Mouse (Mus musculus): ENCODE data around the gene Pus10. TPM values are rescaled to one million over a fixed set of nuclear protein-coding genes. Genes with fewer than 3 reads are reported as not detected.
"Not testable (repeated sequence)": the region's sequence is repeated elsewhere in the genome, so short reads cannot be mapped to it uniquely, and the experiment has no call there.

Gene Pus10
- polyA plus RNA-seq, 1 experiment: 4.3 TPM

GRCm38 (mm10) chr11:23753136-23753710 is 87.7 kb downstream of the Pus10 start:
- H3K79me2 ChIP-seq (ENCODE audit: control insufficient read depth, insufficient read depth): no peaks in the 10 kb centered on the region
- TF ChIP-seq USF1 (IDR thresholded peaks at IDR 0.05; ENCODE audit: low read depth) (no peak), TCF12 (IDR thresholded peaks at IDR 0.05; ENCODE audit: insufficient read depth, poor library complexity, severe bottlenecking) (no peak)
- H3K27me3 ChIP-seq (ENCODE audit: control insufficient read depth, insufficient read depth, insufficient read length): no peaks in the 10 kb centered on the region
- no peak overlapping the region for H3K4me3 ChIP-seq
- H3K36me3 ChIP-seq (ENCODE audit: control insufficient read depth, insufficient read depth): peaks cover 7% of the 10 kb centered on the region
- no peak overlapping the region for H3K4me2 ChIP-seq (ENCODE audit: low read depth)
- no peak overlapping the region for H3ac ChIP-seq (ENCODE audit: control insufficient read depth, insufficient read length)

GRCm38 (mm10) chr11:23754329-23754728 is 88.9 kb downstream of the Pus10 start:
- Histone ChIP-seq H3K4me2 (ENCODE audit: low read depth) (no peak overlapping the region), H3ac (ENCODE audit: control insufficient read depth, insufficient read length) (no peak overlapping the region), H3K79me2 (ENCODE audit: control insufficient read depth, insufficient read depth) (no peaks in the 10 kb centered on the region), H3K27me3 (ENCODE audit: control insufficient read depth, insufficient read depth, insufficient read length) (no peaks in the 10 kb centered on the region), H3K36me3 (ENCODE audit: control insufficient read depth, insufficient read depth) (peaks cover 7% of the 10 kb centered on the region), H3K4me3 (no peak overlapping the region)
- TF ChIP-seq REST (IDR thresholded peaks at IDR 0.05; ENCODE audit: insufficient read depth, insufficient read length) (no peak), POLR2AphosphoS2 (IDR thresholded peaks at IDR 0.05; ENCODE audit: insufficient read length, low read depth) (no peak), MAX (IDR thresholded peaks at IDR 0.05; ENCODE audit: low read depth) (no peak), TCF3 (IDR thresholded peaks at IDR 0.05; ENCODE audit: insufficient read length, low read depth) (no peak), MYOG (IDR thresholded peaks at IDR 0.05; ENCODE audit: control insufficient read depth in 1 of 3, insufficient read depth in 1 of 3, insufficient read length in 2 of 3, low read depth in 2 of 3) (no peak), MYOD1 (IDR thresholded peaks at IDR 0.05; ENCODE audit: control insufficient read depth in 1 of 3, insufficient read length in 2 of 3, low read depth in 2 of 3) (no peak), TCF12 (IDR thresholded peaks at IDR 0.05; ENCODE audit: insufficient read depth, poor library complexity, severe bottlenecking) (no peak), SRF (IDR thresholded peaks at IDR 0.05; ENCODE audit: control insufficient read depth, insufficient read length, low read depth) (no peak), CEBPB (IDR thresholded peaks at IDR 0.05; ENCODE audit: insufficient read depth, poor library complexity, severe bottlenecking) (no peak), USF1 (IDR thresholded peaks at IDR 0.05; ENCODE audit: low read depth) (no peak), E2F4 (IDR thresholded peaks at IDR 0.05; ENCODE audit: insufficient read depth) (no peak), POLR2A (IDR thresholded peaks at IDR 0.05; ENCODE audit: insufficient read length, low read depth) (no peak)

- no peak overlapping the region for H3K4me3 ChIP-seq
- H3K27me3 ChIP-seq (ENCODE audit: control insufficient read depth, insufficient read depth, insufficient read length): no peaks in the 10 kb centered on the region
- no peaks in the 10 kb centered on the region for H3K36me3 ChIP-seq (ENCODE audit: control insufficient read depth, insufficient read depth)
- H3ac ChIP-seq (ENCODE audit: control insufficient read depth, insufficient read length): no peak overlapping the region
- H3K79me2 ChIP-seq (ENCODE audit: control insufficient read depth, insufficient read depth): no peaks in the 10 kb centered on the region
- no peak overlapping the region for H3K4me2 ChIP-seq (ENCODE audit: low read depth)
- TF ChIP-seq E2F4 (IDR thresholded peaks at IDR 0.05; ENCODE audit: insufficient read depth): no peak
- TF ChIP-seq POLR2A (IDR thresholded peaks at IDR 0.05; ENCODE audit: insufficient read length, low read depth): no peak
- no peak for TF ChIP-seq SRF (IDR thresholded peaks at IDR 0.05; ENCODE audit: control insufficient read depth, insufficient read length, low read depth)
- TF ChIP-seq MYOG (IDR thresholded peaks at IDR 0.05; ENCODE audit: control insufficient read depth in 1 of 3, insufficient read depth in 1 of 3, insufficient read length in 2 of 3, low read depth in 2 of 3): no peak
- no peak for TF ChIP-seq USF1 (IDR thresholded peaks at IDR 0.05; ENCODE audit: low read depth)
- no peak for TF ChIP-seq TCF3 (IDR thresholded peaks at IDR 0.05; ENCODE audit: insufficient read length, low read depth)
- TF ChIP-seq REST (IDR thresholded peaks at IDR 0.05; ENCODE audit: insufficient read depth, insufficient read length): no peak
- no peak for TF ChIP-seq MAX (IDR thresholded peaks at IDR 0.05; ENCODE audit: low read depth)
- TF ChIP-seq CEBPB (IDR thresholded peaks at IDR 0.05; ENCODE audit: insufficient read depth, poor library complexity, severe bottlenecking): no peak
- TF ChIP-seq TCF12 (IDR thresholded peaks at IDR 0.05; ENCODE audit: insufficient read depth, poor library complexity, severe bottlenecking): no peak
- no peak for TF ChIP-seq MYOD1 (IDR thresholded peaks at IDR 0.05; ENCODE audit: control insufficient read depth in 1 of 3, insufficient read length in 2 of 3, low read depth in 2 of 3)
- no peak for TF ChIP-seq POLR2AphosphoS2 (IDR thresholded peaks at IDR 0.05; ENCODE audit: insufficient read length, low read depth)
Observed at GRCm38 (mm10) chr11:23758218-23758617, 92.7 kb downstream of the Pus10 start.

- Histone ChIP-seq H3K4me2 (ENCODE audit: low read depth) (no peak overlapping the region), H3K79me2 (ENCODE audit: control insufficient read depth, insufficient read depth) (peaks cover 7% of the 10 kb centered on the region), H3K27me3 (ENCODE audit: control insufficient read depth, insufficient read depth, insufficient read length) (no peaks in the 10 kb centered on the region), H3ac (ENCODE audit: control insufficient read depth, insufficient read length) (no peak overlapping the region), H3K36me3 (ENCODE audit: control insufficient read depth, insufficient read depth) (no peaks in the 10 kb centered on the region), H3K4me3 (no peak overlapping the region)
- TF ChIP-seq MAX (IDR thresholded peaks at IDR 0.05; ENCODE audit: low read depth) (no peak), POLR2A (IDR thresholded peaks at IDR 0.05; ENCODE audit: insufficient read length, low read depth) (no peak), USF1 (IDR thresholded peaks at IDR 0.05; ENCODE audit: low read depth) (no peak), TCF12 (IDR thresholded peaks at IDR 0.05; ENCODE audit: insufficient read depth, poor library complexity, severe bottlenecking) (no peak), CEBPB (IDR thresholded peaks at IDR 0.05; ENCODE audit: insufficient read depth, poor library complexity, severe bottlenecking) (no peak), MYOG (IDR thresholded peaks at IDR 0.05; ENCODE audit: control insufficient read depth in 1 of 3, insufficient read depth in 1 of 3, insufficient read length in 2 of 3, low read depth in 2 of 3) (no peak), POLR2AphosphoS2 (IDR thresholded peaks at IDR 0.05; ENCODE audit: insufficient read length, low read depth) (no peak), E2F4 (IDR thresholded peaks at IDR 0.05; ENCODE audit: insufficient read depth) (no peak), MYOD1 (IDR thresholded peaks at IDR 0.05; ENCODE audit: control insufficient read depth in 1 of 3, insufficient read length in 2 of 3, low read depth in 2 of 3) (no peak), REST (IDR thresholded peaks at IDR 0.05; ENCODE audit: insufficient read depth, insufficient read length) (no peak), TCF3 (IDR thresholded peaks at IDR 0.05; ENCODE audit: insufficient read length, low read depth) (no peak), SRF (IDR thresholded peaks at IDR 0.05; ENCODE audit: control insufficient read depth, insufficient read length, low read depth) (no peak)
Observed at GRCm38 (mm10) chr11:23762635-23763034, 97.2 kb downstream of the Pus10 start.

GRCm38 (mm10) chr11:23767369-23767768 is 101.9 kb downstream of the Pus10 start:
- H3K4me2 ChIP-seq (ENCODE audit: low read depth); H3K27me3 ChIP-seq (ENCODE audit: control insufficient read depth, insufficient read depth, insufficient read length); H3K4me3 ChIP-seq; H3K36me3 ChIP-seq (ENCODE audit: control insufficient read depth, insufficient read depth); H3ac ChIP-seq (ENCODE audit: control insufficient read depth, insufficient read length): not testable (repeated sequence)
- H3K79me2 ChIP-seq (ENCODE audit: control insufficient read depth, insufficient read depth): peaks cover 31% of the 10 kb centered on the region

Data from myocyte (in vitro differentiated cells).